Mouse (Mus musculus): Measurements from ENCODE around the gene Msh5. TPM values are rescaled to one million over a fixed set of nuclear protein-coding genes. Genes with fewer than 3 reads are reported as not detected.
A peak's percentile ranks its signal among the peaks of the same experiment; 100 is the strongest.
"Not testable (repeated sequence)": the region's sequence is repeated elsewhere in the genome, so short reads cannot be mapped to it uniquely, and the experiment has no call there.

Msh5 gene
- total RNA-seq, 2 experiments from 2014 or later, result 0.65 to 0.68 TPM

- DNase-seq (ENCODE audit: low spot score in 2 of 2), result no peak
Measured at GRCm38 (mm10) chr17:35048932-35049440, 2.4 kb upstream of the Msh5 start.

DNA sequence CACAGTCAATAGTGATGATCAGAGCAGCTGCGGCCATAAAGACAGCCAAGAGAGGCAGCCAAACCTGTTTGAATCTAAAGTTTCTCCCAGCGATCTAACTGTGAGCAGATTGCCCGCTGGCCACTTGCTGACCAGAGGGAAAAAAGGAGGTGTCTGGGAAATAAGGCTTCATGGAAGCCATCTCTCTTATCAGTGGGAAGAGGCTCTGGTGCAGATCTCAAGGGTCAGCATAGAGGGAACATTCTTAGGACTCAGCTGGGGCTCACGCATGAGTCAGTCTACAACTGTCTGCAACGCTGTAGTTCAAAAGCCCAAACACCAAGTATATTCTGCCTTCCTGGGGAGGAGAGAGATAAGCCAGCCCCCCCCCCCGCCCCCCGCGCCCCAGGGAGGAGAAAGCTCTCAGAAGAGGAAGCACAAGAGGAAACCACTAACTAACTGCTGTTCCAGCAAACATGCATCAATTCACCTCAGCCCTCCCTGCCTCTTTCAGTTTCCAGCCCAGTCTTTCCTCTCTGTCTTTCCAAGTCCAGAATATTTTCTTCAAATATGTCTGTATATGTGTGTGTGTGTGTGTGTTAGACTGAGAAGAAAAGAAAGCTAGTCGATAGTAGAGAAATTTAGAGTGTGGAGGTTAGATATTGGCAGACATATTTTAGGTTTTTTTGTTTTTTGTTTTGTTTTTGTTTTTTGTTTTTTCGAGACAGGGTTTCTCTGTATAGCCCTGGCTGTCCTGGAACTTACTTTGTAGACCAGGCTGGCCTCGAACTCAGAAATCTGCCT, 1.8 kb upstream of the Msh5 start:
- DNase-seq (ENCODE audit: low spot score in 2 of 2), result no peak

GRCm38 (mm10) chr17:35047688-35048087, 1.1 kb upstream of the Msh5 start:
- no peak for DNase-seq (ENCODE audit: low spot score in 2 of 2)

DNA sequence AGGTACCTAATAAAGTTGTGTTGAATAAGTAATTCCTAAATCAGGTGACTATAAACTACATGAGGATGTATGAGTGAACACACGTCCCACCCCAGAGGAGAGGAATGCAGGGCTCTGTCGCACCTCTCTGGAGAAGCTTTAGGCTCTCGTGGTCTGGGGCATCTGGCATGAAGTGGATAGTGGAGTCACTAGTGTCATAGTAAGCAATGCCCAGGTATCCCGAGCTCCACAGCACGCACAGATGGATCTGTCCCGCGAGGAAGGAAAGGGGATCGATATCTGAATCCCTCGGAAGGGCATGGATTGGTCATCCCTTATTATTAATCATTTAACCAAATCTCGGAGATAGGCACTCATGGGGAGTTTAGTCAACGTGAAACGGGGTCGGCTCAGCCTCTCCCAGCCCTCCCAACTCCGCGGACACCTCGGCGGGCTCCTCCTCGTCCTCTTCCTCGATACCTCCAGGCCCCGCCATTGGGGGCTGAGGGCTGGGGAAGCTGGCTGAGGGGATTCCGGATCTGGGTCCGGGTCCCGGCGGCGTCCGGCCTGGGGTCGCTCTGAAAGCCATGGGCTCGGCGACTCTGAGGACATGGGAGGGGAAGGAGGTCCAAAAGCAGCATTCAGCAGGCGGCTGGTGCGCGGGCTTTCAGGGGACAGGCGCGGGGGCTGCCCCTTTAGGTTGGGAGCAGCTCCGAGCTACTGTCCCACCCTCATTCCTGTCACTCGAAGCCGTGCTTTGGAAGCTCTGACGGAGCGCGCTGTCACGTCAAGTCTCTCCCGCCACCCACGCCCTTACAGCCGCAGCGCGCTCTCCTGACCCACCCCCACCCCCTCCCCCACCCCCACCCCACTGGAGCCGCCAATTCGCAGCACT, 501 bp downstream of the Msh5 start:
- DNase-seq (ENCODE audit: low spot score in 2 of 2), result no peak

GRCm38 (mm10) chr17:35044904-35045806, 1.4 kb downstream of the Msh5 start:
- no peak for DNase-seq (ENCODE audit: low spot score in 2 of 2)

- DNase-seq (ENCODE audit: low spot score in 2 of 2), result no peak
Measured at GRCm38 (mm10) chr17:35043794-35044193, 2.8 kb downstream of the Msh5 start.

- peak; percentile 35 to 51 for DNase-seq (ENCODE audit: low spot score in 2 of 2)
Measured at GRCm38 (mm10) chr17:35039121-35039873, 7.2 kb downstream of the Msh5 start.

DNA sequence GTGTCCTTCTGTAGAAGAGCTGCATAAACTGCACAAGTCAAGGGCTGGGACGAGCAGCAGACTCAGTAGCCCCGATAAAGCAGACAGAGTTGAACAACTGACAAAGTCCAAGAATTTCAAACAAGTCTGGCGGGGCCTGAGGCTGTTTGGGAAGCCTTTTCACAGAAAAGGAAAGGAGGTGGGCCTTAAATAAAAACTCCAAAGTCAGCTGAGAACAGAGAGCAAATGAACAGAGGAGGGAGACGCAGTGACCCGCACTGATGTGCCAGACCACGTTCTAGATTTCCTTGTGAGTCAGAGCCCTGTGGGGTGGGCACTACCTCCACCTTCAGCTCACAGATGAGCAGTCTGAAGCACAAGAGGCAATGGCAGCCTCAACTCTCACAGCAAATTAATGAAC, 11.6 kb downstream of the Msh5 start:
- DNase-seq (ENCODE audit: low spot score in 2 of 2), result no peak

- not testable (repeated sequence) for DNase-seq (ENCODE audit: low spot score in 2 of 2)
Measured at GRCm38 (mm10) chr17:35033703-35034102, 12.8 kb downstream of the Msh5 start.

GRCm38 (mm10) chr17:35032323-35032870, 14.1 kb downstream of the Msh5 start:
- DNase-seq (ENCODE audit: low spot score in 2 of 2), result no peak

DNA sequence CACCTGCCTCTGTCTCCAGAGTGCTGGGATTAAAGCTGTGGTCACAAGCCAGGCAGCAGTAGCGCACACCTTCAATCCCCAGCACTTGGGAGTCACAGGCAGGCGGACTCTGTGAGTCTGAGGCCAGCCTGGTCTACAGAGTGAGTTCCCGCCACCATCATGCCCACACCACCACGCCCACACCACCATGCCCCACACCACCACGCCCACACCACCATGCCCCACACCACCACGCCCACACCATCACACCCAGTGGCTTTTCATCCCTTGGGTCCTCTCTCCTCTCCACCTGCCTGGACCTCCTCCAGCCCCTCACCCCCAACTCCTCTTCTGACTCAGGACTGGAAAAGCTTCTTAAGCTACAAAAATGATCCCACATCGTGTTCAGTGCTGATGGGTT, 14.7 kb downstream of the Msh5 start:
- no peak for DNase-seq (ENCODE audit: low spot score in 2 of 2)

- no peak for DNase-seq (ENCODE audit: low spot score in 2 of 2)
Measured at GRCm38 (mm10) chr17:35031272-35031671, 15.3 kb downstream of the Msh5 start.

DNA sequence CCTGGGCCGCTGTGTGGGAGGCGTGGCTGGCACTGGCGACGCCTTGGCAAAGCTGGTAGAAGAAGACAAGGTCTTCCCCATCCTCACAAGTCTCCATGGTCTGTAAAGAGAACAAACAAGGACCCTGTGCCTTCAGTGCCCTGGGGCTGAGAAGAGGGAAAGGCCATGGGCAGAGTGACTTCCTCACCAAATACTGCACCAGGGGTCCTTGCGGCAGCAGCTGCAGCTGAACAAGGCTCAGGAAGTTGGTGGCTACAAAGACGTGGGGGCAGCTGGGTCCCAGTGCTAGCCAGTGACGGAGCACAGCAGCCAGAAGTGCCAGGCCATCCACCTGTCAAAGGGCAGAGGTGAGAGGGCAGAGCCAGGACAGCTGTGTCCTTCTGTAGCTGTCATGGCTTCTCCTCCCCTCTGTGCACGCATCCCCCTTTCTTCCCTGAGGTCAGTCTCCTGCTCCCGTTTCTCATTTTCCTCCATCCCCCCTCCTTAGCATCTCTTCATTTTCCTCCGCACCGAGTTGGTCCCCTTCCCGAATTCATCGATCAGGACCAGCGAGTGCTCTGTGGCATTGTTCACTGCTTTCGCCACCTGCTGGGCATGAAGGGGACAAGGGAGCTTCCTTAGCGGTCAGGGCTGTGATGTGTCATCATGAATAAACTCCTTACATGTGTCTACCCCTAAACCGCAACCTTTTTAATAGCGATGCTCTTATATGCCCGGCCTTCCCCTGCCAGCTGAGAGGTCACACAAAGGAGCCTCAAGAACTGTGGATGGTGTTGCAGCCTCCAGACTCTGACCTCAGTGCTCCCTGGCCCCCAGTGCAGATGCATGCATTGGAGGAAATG, 16.6 kb downstream of the Msh5 start:
- no peak for DNase-seq (ENCODE audit: low spot score in 2 of 2)

GRCm38 (mm10) chr17:35028315-35028714, 18.2 kb downstream of the Msh5 start:
- no peak for DNase-seq (ENCODE audit: low spot score in 2 of 2)

DNA sequence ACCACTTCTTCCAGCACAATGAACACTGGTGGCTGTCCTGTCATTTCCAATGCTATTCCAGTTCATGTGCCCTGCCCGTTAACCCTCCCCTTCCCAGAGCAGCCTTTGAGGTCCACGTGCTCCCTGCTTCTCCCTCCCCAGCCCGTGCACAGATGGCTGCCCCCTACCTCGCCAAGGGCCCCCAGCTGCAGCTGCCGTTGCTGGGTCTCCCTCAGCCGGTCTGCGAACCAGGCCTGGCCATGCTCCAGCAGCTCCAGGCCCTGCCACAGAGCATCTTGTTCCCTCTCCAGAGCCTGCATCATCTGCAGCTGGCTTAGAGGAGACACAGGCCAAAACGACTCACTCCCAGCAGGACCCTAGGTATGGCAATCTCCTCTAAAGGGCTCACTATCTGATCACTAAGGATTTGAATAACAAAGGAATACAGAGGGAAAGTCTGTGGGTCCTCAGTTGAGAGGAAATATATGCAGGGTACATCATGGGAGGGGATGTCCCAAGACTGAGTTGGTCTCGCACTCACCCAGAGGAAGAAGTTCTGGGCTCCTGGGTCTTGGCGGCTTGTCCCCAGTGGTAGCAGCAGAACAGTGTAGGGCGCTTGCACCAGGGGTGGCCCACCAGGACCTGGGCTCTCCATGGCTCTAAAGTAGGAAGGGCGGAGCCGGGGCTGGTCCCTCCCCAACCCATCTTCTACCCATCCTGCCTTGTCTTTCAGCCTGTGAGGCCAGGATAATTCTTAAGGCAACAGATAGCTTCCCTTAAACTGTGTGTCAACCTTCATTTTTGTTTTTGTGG, 19.1 kb downstream of the Msh5 start, which contains the start of gene Sapcd1:
TSS of gene Sapcd1 (minus strand) at position 740 of the 792 bp plus-strand sequence.
- peak; percentile 21 to 36 for DNase-seq (ENCODE audit: low spot score in 2 of 2)

- DNase-seq (ENCODE audit: low spot score in 2 of 2), result no peak
Measured at GRCm38 (mm10) chr17:35026206-35026605, 20.3 kb downstream of the Msh5 start.

- DNase-seq (ENCODE audit: low spot score in 2 of 2), result no peak
Measured at GRCm38 (mm10) chr17:35024691-35025488, 21.7 kb downstream of the Msh5 start.

All from left cerebral cortex, adult 18-20 months (tissue).